Mouse (Mus musculus) lung, adult 18-20 months (tissue): Measurements from ENCODE around the gene Gm14308.
"Not testable (repeated sequence)": the region's sequence is repeated elsewhere in the genome, so short reads cannot be mapped to it uniquely, and the experiment has no call there.

ENCODE experiments used
- DNase-seq, 2 experiments: peaks; one replicate each; pipeline ENCODE4 v3.0.0; 2022; ENCODE audit warnings: mixed read lengths in 2 of 2

Gene Gm14308

DNA sequence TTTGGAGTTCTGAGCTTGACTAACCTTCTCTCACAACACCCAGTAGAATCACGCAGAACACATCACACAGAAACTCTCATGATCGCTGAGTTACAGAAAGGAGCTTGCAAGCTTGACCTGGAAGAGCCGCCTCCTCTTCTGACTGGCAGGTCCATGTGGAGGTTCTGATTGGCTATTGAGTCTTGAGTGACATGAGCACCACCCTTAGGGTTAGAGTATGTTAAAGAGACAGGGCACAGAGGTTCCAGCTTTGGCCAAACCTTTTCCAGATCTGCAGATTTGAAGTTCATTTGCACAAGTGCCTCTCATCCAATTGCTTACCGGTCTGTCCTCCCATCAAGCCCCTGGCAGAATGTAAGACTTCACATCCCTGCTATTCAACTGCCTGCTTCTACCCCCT is at the start of gene Gm14308:
Gene Gm14308, minus strand, starts transcription at position 101 of the 400 bp plus-strand sequence.
- not testable (repeated sequence) for DNase-seq

- DNase-seq: not testable (repeated sequence)
Measured at GRCm38 (mm10) chr2:176670222-176670621, 34.1 kb upstream of the Gm14308 start, which contains the start of gene Zfp973. Gene Zfp973 (plus strand): TSS chr2:176670522.
